Mouse (Mus musculus) stomach, postnatal 0 days (tissue): ENCODE measurements around the gene Tab1.

Source experiments
- CTCF ChIP-seq: IDR thresholded peaks from 2 replicates; pipeline ENCODE4 v1.5.1; 2016; ENCODE audit warnings: antibody characterized with exemption, low read depth, mild to moderate bottlenecking, moderate library complexity
- EP300 ChIP-seq: optimal IDR thresholded peaks from 2 replicates; pipeline ENCODE3; 2016; ENCODE audit warnings: antibody characterized with exemption

DNA sequence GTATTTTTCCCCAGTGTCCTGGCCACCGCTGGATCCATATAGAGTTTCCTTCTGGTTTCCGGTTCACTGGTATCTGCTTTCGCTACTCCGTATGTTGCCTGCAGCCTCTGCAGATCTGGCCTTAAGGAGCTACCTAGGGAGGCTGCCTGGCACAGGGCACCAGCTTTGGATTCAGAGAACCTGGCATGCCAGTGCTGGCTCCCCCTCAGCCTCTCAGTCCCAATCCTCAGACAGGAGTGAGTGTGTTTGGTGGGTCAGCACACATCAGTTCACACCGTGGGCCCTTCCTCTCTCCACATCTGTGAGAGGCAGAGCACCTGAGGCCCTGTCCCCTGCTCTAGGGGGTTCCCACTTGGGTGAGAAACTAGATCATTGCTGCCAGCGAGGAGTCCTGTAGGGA lies 31.4 kb upstream of the Tab1 start:
- no peak for TF ChIP-seq CTCF
- TF ChIP-seq EP300: no peak
